Mouse (Mus musculus): ENCODE results near the gene Rab3c.
A peak's percentile ranks its signal among the peaks of the same experiment; 100 is the strongest.

Rab3c gene

DNA sequence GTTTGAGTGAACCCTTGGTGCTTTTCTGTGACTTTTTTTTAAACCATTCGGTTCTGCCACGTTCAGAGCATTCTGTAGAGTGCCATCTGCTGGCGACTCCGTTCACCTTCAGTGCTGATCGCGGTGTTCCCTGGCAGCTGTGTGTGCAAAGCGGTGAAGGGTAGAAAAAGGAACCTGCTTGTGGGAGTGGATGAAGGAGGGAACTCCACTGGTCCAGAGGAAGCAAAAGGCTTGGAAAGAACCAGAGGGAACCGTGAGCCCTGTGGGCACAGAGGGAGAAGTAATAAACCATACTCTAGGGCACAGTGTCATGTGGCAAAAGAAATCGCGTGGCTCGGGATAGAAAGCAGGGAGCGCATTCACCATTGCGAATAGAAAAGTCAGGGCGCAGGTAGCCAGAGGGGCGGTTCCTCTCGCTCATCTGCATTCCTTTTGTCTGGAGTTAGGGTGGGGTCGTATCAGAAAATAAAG is 262.3 kb downstream of the Rab3c start:
- peak; percentile 81 for DNase-seq

DNA sequence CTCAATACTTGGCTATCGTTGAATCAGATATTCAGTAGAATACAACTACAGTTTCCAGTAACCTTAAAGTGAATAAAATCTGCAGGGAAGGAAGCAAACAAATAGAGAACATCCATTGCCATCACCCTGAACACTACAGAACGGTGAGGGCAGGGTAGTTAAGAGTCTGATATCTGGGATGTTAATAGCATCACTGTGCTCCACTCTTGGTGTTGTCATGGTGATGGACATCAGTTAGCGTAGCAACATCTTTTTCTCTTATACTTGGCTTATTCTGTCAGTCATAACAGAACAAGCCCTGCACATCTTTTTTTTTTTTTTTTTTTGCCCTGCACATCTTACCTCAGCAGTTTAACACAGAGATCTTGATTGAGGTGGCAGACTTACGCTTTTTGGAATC is 268.8 kb downstream of the Rab3c start:
- DNase-seq = no peak

DNA sequence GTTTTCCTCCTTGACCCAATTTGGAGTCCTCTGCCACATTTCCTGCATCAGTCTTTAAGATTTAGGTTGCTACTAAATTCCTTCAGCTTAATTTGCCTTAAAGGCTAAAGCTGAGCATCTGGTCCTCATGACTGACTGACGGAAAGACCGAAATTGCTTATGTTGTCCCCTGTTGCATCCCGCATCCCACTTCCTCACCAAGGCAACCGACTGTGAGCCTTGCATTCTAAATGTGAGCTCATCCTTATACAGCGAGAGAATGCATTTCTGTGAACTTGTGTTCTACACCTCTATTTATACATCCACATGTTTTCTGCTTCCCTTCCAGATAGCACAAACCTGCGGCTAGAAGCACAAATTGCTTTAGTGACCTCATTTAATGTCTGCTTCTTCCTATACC is 269.9 kb downstream of the Rab3c start:
- DNase-seq = no peak

DNA sequence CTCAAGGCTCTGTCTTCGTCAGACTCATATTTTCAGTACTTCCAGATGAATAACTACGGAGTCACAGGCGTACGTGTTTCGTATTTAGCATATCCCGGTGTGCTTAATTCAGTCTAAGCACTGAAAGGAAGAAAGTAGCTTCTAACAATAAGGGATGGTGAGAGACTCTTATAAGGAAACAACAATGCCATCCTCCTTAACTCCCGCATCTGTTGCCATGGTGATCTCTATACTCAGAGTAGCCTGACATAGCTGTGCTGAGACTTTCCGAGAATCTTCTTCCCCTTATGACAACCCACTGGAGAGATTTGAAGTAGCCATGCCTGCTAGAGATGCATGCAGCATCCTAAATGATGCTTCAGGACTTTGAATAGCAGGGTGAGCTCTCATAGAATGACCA is 272.3 kb downstream of the Rab3c start:
- no peak for DNase-seq

DNA sequence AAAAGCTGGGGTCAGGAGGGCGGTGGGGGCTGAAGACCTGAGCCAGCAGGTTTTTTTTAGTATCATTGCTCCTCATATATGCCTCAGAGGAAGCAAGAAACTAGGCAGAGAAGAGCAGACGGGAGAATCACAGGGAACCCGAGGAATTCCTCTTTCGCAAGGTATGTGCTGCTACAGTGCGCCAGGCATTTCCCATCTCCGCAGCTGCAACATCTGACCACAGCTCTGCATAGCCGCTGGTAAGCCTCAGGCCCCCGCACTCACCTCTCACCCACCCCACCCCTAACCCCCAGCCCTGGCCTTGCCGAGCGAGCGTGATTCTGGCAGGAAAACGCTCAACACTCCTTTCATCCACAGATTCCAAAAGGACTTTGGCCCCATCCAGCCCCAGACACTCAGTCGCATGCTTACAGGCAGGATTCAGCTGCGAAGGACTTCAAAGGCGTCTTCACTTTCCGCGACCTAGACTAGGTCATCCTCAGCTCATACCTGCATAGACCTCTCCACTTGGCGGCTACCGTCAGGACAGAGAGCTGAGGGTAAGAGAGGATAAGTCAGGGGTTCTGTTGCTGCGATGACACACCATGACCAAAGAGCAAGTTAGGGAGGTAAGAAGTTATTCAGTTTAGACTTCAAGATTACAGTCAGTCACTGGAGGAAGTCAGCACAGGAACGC is 274.6 kb downstream of the Rab3c start:
- peak; percentile 17 for DNase-seq

All from kidney, adult 9 months (tissue).